Mouse (Mus musculus) granulocyte monocyte progenitor cell, adult 5-6 weeks (primary cell): ENCODE data around the gene Eif3i. TPM values are rescaled to one million over a fixed set of nuclear protein-coding genes. Genes with fewer than 3 reads are reported as not detected.
A peak's percentile ranks its signal among the peaks of the same experiment; 100 is the strongest.

Source experiments
- ATAC-seq: replicated peaks from 2 replicates; pipeline ENCODE4 v1.8.0; 2016; ENCODE audit warnings: mild to moderate bottlenecking, moderate TSS enrichment, inconsistent platforms; ENCODE audit not compliant: poor library complexity, severe bottlenecking
- total RNA-seq, 2 experiments: library from RNA; stranded (forward) in 1 of 2; stranded (reverse) in 1 of 2; fragments of 200-712, 200-1000 nt in 1 of 2; fragments of >200 nt in 1 of 2; fragmentation: Nextera tagmentation in 1 of 2; gene quantifications; 2 replicates each; pipeline ENCODE4 v1.2.3; 2014 to 2017

The Eif3i gene
- total RNA-seq (2014; fragmentation: Nextera tagmentation) = 335 and 353 TPM in 2 replicates
- total RNA-seq (2017) = 257 and 296 TPM in 2 replicates

DNA sequence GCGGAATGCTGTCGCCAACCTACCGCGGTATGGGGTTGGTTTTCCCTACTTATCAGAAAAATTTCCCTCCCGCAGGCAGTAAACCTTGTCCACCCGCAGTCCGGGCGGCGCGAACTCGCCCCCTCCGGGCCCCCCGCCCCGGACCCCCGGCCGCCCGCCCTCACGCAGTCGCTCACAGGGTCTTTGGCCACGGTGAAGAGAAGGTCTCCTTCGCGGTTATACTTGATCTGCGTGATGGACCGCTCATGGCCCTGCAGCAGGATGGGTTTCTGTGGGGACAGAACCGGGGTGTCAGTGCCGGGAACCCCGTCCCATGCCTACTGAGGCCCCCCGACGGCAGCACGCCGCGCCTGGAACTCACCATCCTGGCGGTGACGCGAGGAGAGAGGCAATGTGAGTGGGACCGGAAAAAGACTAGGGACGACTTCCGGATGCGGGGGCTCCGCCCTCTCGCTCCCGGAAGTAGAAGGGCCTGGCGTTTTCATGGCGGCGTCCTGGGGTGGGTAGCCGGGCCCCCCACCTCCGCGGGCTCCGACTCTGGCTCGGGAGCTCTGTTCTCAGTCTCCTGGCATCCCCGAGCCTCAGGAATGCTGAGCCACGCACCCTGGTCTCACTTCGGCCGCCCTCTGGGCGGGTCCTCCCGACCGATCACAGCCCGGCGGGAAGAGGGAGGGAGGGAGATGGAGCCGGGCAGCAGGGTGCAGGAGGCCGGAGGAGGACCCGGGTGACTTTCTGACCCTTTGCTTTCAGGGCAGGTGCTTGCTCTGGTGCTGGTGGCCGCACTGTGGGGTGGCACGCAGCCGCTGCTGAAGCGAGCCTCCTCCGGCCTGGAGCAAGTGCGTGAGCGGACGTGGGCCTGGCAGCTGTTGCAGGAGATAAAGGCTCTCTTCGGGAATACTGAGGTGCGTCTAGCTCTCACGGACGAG lies at the start of gene Eif3i, which contains the start of gene Tmem234:
Gene Eif3i, minus strand, starts transcription at position 416 of the 926 bp plus-strand sequence.
Gene Tmem234, plus strand, starts transcription at position 436 of the 926 bp plus-strand sequence.
- peak; percentile 97 for ATAC-seq

DNA sequence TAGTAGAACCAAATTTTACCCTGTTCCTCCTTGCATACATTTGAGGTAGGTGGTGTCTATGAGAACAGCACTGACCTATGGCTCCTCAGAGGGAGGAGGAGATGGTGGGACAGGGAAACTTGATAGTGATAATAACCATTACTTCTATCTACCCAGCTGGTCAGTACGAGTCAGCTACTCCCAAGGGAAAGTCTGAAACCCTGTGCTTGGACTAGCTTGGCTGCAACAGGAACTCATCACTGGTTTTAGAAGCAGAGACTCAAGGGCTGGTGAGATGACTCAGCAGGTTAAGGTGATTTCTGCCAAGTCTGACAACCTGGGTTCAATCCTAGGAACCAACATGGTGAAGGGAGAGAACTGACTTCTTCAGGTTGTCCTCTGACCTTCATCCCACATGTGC lies 48.2 kb upstream of the Eif3i start:
- ATAC-seq = no peak

DNA sequence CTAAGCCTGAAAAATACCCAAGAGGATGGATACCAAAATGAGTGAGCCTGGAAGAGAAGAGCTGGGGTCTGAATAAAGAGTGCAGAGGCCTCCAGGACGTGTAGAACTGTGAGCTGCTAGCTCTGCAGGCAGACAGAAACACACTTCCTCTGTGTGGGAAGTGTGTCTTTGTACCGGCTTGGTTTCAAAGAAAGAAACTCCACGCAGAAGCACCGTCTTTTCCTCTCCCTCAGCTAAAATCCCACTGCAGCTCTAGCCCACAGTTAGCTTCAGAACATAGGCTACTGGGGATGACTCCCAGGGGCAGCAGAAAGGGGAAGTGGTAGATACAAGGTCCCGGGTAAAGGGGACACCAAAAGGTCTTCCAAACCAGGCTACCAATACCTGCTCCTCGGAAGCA lies 44.8 kb upstream of the Eif3i start:
- peak; percentile 14; the same call in 1 of the 2 replicates for ATAC-seq

DNA sequence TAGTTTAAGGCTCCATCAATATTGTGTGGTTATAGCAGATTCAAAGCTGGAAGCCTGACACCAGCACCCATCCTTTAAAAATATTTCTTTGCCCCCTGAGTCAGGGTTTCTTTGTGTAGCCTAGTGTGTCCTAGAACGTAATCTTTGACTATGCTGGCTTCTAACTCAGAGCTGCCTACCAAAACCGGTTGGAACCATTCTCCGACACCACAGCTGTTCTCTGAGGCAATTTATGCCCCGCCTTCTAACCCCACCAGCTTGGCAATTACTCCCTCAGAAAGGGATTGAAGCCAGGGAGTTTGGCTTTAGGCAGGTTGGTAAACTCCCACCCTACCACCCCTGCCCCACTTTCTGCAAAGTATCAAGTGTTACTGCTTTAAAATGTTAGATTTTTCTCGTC lies 41.3 kb upstream of the Eif3i start:
- no peak for ATAC-seq

DNA sequence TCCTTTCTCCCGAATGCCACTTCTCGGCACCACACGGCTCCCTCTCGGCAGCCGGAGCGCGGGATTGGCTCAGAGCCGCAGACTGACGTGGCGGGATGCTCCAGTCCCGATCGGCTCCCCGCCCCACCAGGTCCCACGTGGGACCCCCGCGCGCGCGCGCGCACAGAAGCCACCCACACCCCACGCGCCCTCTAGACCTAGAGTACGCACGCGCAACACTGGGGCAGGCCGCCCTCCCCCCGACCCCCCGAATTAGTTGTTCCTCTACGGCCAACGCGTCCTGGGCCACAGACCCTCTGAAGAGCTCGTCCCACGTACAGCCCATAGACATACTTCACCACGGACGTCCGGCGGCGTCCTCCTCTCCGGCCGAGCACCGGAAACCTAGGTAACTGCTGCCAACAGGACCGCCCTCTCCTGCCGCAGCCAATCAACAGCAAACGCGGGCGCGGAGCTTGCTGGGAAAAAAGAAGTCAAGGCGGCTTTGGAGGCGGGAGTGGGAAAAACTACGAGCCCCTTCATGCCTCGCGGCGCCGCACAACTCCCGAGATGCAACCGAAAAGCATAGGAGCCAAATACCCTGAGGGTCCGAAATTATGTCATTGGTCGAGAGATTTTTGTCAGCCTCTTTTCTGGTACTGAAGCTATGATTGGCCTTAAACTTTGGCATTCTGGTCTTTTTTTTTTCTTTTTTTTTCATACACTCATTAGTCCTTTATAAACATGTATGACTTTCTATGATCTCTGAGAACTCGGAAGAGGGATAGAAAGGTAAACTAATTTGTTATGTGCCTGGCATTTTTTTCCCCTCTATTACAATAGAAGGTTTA lies 40.4 kb upstream of the Eif3i start, which contains the start of gene Txlna:
Gene Txlna, minus strand, starts transcription at position 428 of the 830 bp plus-strand sequence.
- peak; percentile 87 for ATAC-seq

DNA sequence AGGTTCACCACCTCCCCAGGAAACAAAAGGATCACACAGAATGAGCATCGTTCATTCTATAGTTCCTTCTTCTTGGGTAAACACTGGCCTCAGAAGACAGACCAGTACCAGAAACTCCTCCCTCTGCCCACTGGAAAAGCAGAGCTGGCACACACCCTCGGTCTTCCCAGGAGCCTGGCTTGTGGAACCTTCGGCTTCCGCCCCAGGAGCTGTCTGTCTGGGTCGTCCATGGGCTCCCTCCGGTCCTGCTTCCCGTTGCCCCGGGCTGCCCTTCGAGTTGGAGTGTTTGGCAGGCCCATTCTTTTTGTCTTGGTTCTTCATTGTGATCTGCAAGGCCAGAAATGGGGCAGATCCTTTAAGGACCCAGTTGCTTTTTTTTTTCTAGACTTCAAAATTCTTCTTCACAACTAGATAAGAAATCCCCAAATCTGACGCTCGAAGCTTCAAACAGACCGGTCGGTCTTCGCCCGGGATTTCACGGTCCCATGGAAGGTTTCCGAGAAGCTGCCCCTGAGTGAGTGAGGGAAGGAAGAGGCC lies 39.7 kb upstream of the Eif3i start:
- ATAC-seq = peak; percentile 21

DNA sequence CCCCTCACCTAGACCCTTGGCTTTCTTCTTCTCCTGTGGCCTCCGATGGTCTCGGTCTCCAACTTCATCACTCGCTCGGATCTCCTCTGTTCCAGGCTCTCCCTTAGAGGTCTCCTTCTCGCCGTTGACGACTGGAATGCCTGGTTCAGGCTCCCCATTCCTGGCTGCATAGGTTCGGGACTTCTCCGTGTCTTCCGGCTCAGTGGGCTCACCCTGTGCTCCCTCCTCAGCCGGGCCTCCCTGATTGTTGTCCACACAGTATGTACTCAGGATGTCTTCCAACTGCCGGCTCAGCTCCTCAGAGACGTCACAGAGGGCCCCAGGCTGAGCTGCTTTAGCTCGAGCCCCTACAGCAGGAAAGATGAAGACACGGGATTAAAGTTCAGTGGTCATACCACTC lies 38.8 kb upstream of the Eif3i start:
- no peak for ATAC-seq

DNA sequence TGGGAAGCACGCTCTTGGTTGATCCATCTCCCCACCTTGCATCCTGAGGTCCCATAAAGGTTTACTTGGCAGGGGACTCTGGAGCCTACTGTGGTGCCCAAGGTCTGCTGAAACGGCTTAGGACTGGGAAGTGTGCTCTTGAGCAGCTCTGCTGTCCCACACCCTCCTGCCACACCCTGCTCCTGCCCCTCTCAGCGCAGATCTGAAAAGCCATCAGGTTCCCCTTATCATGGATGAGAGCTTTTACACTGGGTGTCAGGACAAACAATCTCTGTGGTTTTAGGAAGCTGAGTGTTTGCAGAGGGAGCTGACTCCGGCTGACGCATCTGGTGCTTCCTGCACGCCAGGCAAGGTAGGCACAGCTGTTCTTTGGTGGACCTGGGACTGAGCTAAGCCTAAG lies 33.4 kb upstream of the Eif3i start:
- ATAC-seq = no peak

DNA sequence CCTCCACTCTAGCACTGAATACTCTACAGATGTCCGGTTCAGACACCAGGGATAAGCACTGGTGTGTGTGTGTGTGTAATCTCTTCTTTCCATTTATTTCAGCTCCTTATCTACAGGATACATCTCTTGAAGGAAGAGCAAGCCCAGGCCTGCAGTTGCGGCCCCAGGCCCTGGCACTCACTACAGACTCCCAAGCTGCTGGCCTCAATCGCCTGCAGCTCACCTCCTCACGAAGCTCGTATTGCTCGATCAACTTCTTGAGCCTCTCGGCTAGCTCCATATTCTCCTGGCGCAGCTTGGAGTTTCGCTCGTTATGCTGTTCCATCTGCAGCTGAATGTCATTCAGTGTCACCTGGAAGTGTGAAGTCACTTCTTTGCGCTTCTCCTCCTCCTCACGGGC lies 31.4 kb upstream of the Eif3i start:
- ATAC-seq = no peak

DNA sequence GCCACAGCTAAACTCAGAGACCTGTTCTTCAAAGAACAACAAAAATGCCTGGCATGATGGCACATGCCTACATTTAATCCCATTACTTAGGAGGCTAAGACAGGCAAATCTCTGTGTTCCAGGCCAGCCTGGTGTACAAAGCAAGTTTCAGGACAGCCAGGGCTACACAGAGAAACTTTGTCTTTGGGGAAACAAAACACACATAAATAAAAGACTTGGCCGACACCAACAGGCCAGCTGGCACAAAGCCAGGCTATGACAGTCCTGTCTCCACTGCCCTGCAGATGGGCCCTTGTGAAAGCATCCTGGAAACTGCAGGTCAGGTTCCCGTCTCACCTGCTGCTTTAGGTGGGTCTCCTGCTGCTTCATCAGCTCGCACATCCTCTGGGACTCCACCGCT lies 30.5 kb upstream of the Eif3i start:
- no peak for ATAC-seq

DNA sequence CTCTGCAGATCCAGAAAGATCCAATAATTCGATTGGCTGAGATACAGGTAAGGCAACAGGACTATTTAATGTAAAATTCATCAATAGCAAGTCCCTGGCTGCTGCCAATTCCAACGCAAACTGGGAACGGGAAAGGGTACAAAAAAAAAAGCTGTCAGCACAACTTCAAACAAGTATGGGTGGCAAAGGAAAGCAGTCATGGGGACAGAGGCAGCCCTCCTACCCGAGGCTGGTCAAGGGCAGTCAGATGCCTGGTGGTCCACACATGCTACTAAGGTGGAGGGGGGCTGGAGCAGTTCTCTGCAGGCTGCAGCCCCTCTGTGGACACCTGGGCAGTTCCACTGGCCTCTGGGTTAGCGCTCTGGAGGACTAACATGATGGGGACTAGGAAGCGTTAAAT lies 25.6 kb upstream of the Eif3i start:
- ATAC-seq = no peak

DNA sequence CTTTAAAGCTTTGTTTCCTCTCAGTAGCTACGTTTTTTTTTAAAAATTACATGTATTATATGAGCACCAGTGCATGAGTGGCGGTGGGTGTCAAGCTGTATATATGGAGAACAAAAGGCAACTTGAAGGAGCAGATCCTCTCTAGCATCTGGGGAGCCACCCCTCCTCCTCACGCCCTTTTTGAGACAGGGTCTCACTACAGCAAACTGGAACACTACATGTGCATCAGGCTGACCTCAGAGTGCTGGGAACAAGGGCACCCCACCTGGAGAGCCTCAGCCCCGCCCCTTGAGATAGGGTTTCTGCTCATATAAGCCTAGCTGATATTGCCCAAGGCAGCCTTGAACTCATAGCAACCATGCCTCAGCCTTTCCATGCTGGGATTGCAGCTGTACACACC lies 25.0 kb upstream of the Eif3i start:
- no peak for ATAC-seq

DNA sequence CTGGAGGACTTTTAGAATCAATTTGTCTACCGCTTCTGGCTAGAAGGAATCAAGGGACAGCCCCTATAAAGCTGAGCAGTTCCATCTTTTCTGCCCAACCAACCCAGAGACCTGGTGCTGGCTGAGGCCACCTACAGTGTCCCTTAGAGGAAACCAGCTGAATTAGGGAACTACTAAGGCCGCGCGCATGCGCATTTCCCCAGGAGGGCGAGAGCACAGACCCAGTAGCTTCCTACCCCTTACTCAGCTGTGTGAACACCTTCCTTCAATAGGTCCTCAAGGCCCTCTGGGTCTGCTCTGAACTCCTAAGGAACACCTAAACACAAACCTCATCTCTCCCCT lies 24.6 kb upstream of the Eif3i start:
- ATAC-seq = peak; percentile 55

DNA sequence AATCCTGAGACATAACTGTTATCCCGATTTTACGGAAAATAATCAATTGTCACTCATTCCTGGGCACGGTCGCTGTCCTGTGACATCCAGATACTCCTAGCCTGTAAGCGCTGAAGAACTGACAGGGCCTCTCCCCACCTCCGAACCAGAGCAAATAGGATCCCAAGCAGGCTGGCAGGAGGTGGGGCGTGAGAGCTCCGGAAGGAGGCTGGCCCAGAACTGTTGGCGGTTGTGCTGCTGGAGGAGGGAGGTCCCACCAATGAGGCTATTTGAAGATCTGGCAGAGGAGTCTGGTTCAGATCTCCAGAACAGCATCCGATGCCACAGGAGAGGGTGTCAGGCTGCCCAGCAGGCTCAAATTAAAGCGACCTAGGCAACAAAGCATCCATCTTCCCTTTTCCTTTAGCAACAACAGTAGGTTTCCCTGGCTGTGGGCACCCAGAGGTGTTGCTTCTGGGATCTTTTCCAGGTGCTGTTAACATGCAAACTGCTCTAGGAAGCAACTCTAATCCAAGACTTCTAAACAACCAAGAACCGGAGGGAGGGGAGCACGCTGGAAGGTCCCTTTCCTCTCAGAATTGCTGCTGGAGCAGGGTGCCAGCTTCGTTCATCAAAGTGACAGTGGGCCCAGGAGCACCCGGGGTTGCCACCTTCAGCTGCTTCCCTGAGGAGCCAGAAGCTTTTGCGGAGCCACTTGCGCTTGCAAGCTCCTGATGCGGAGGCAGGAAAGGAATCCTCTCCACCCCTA lies 24.0 kb upstream of the Eif3i start:
- peak; percentile 87 for ATAC-seq

DNA sequence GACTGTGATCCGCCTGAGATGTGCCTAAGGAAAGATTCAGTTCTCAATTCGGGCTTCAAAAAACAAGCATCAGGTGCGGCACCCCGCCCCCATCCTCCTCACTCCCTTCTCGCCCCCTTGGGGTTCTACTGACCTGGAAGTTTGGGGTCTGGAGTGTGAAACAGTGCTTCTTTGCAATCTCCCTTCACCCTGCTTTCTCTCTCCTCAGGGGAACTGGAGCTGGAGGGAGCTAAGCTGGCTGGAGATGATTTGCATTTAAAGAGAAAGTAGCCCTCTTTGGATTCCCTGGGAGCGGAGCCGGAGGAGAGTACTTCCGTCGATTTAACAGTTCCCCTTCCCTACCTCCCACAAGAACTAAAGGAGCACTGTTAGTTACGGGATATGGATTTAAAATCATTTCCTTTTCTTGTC lies 23.2 kb upstream of the Eif3i start, which contains the start of gene Ccdc28b:
Gene Ccdc28b, minus strand, starts transcription at position 267 of the 411 bp plus-strand sequence.
- ATAC-seq = peak; percentile 4

DNA sequence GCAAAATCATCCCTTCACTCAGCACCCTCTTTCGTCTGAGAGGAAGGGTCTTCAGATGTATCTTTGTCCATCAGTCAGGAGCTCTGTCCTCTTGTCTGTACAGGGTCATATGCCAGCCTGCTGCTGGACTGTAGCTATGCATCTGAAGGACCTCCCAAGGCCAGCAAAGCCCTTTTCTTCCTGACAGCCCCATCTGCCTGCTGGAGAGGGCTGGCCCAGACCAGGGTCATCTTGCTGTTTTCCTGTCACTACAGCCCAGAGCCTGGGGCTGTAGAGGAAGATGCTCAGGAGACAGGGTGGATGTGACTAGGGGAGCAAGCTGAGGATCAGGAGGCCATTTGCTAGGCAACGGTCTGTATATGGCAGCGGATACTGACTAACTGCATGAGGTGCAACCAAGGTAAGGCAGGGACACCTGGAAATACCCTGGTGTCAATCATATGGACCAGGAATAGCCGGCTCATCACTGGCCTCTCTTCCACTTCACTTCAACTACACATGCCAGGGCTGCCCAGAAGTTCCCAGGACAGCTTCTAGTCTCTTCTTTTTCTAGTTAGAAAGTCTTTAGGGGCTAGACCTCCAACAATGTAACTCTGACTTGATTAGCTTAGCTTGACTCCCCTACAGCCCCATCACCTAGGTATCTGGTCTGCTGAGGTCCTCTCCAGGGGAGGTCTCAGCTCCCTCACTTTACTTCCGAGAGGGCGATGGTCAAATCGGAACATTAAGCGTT lies 22.5 kb upstream of the Eif3i start:
- no peak for ATAC-seq

DNA sequence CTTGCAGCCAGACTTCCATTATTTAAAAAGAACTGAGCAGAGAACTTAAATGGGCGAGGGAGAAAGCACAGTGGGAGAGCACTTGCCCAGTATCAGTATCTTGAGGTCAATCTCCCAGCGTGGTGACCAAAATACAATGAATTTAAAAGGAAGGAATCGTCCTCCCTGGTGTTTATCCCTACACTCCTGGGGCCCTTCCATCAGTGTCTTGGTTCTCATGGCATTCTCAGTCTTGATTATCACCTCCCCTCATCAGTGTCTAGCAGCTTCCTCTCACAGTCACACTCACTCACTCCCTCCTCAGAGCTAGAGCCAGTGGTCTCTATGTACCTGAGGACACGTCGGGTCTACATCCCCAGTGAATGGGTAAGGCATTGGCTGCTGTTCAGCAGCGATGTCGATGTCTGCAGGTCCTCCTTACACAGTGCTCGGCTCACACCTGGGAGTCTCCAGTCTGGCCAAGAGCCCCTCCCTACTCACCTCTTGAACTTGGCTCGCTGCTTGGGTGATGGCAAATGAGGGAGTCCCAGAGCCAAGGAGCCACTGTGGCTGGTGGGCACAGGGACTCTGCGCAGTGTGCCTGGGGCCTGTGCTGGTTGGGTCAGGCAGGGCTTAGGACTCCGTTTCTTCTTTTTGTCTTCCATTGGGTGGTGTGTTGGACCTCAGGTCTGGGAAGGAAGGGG lies 21.8 kb upstream of the Eif3i start:
- no peak for ATAC-seq

DNA sequence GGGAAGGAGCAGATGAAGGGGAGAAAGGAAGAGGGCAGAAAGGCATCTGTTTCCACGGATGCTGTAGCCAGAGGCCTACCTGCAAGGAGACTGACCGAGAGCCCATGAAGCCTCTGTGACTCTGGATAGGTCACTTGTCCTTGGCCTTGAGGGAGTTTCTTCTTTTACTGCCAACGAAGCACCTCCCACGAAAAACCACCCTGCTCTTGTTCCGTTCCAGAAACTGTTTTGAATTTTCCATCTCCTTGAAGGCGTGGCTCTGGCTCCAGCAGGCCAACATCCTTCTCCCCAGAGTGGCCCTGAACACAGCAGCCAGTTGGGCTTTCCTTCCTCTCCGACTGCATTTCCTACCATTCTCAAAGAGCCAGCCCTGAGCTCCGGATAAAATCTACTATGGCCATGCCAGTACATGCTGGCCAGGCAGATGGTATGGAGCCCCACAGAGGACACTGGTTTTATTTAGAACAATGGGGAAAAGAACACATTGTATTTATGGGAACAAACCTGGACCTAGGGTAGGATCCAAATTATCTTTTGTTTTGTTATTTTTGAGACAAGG lies 20.9 kb upstream of the Eif3i start:
- no peak for ATAC-seq
